Mouse (Mus musculus): Measurements from ENCODE around the gene Rnf5.

- TF ChIP-seq CTCF (IDR thresholded peaks at IDR 0.05; ENCODE audit: extremely low read depth, insufficient read depth, low read length) (no peak), POLR2A (IDR thresholded peaks at IDR 0.05; ENCODE audit: extremely low read depth, insufficient read depth, low read length) (no peak)
Measured at GRCm38 (mm10) chr17:34585877-34586771, 17.4 kb downstream of the Rnf5 start.
